Mouse (Mus musculus) spleen, adult 2 months (tissue): ENCODE data around the gene Prl8a6. TPM values are rescaled to one million over a fixed set of nuclear protein-coding genes. Genes with fewer than 3 reads are reported as not detected.

ENCODE experiments used
- DNase-seq, 2 experiments: peaks; one replicate each; pipeline versions ENCODE4 v3.0.0 to v3.0.0-alpha.2; 2012 to 2021; ENCODE audit warnings: low spot score in 2 of 2, low read depth in 1 of 2
- H3K27ac ChIP-seq: fragments of 200-500 bp; 2 replicates; pipeline ENCODE4 v1.5.1; 2012; ENCODE audit warnings: low read length, inconsistent platforms; ENCODE audit not compliant: insufficient read depth
- H3K27me3 ChIP-seq: fragments of 200-500 bp; 2 replicates; pipeline ENCODE4 v1.6.1; 2012; ENCODE audit warnings: mild to moderate bottlenecking, moderate library complexity, low read length, inconsistent platforms; ENCODE audit not compliant: control insufficient read depth, insufficient read depth
- H3K36me3 ChIP-seq: fragments of 200-500 bp; 2 replicates; pipeline ENCODE4 v1.6.1; 2012; ENCODE audit warnings: mild to moderate bottlenecking, low read length, inconsistent platforms; ENCODE audit not compliant: control insufficient read depth, insufficient read depth
- H3K4me1 ChIP-seq: fragments of 200-500 bp; 2 replicates; pipeline ENCODE4 v1.6.1; 2011; ENCODE audit warnings: inconsistent platforms; ENCODE audit not compliant: control insufficient read depth, insufficient read depth, insufficient read length
- H3K4me3 ChIP-seq: fragments of 200-500 bp; 2 replicates; pipeline ENCODE4 v1.5.1; 2011; ENCODE audit warnings: mild to moderate bottlenecking, inconsistent platforms; ENCODE audit not compliant: insufficient read depth, insufficient read length; ENCODE audit errors: extremely low read depth
- CTCF ChIP-seq: fragments of 200-500 bp; IDR thresholded peaks from 2 replicates; pipeline ENCODE4 v1.5.1; 2011; ENCODE audit warnings: mild to moderate bottlenecking, inconsistent platforms; ENCODE audit not compliant: insufficient read depth, insufficient read length, insufficient replicate concordance; ENCODE audit errors: extremely low read depth
- POLR2A ChIP-seq: fragments of 200-500 bp; IDR thresholded peaks from 2 replicates; pipeline ENCODE4 v1.6.1; 2011; ENCODE audit warnings: low read depth, low read length, inconsistent platforms
- WGBS: fragments of 180-500 bp; shearing (Covaris S2); methylation state at CpG from one replicate; pipeline ENCODE4 v1.1.7; 2018; 5-methylcytosine and 5-hydroxymethylcytosine counted together
- polyA plus RNA-seq: library from polyadenylated mRNA; depleted of rRNA; stranded (reverse); fragments of >200 nt; gene quantifications from 2 replicates; pipeline ENCODE4 v1.2.3, GENCODE M21; 2012; rRNA removed

The Prl8a6 gene
- not detected in 2 replicates for polyA plus RNA-seq

GRCm38 (mm10) chr13:27438588-27438987, at the start of gene Prl8a6:
TSS of gene Prl8a6 (minus strand) at chr13:27438688.
- H3K27me3 ChIP-seq: no peaks in the 10 kb centered on the region
- no peaks in the 10 kb centered on the region for H3K4me1 ChIP-seq
- no peaks in the 10 kb centered on the region for H3K36me3 ChIP-seq
- WGBS: 81% methylated on average over 3 of the region's 3 CpGs
- no peak within 1 kb of the TSS for H3K4me3 ChIP-seq
- DNase-seq: no peak
- H3K27ac ChIP-seq: no peak within 1 kb of the TSS
- TF ChIP-seq CTCF: no peak
- no peak for TF ChIP-seq POLR2A

- no peak for DNase-seq
- H3K4me1 ChIP-seq: no peaks in the 10 kb centered on the region
- no peaks in the 10 kb centered on the region for H3K27me3 ChIP-seq
- H3K36me3 ChIP-seq: no peaks in the 10 kb centered on the region
- 88% methylated on average over 1 of the region's 1 CpGs for WGBS
- H3K27ac ChIP-seq: no peak overlapping the region
- no peak overlapping the region for H3K4me3 ChIP-seq
- no peak for TF ChIP-seq POLR2A
- TF ChIP-seq CTCF: no peak
Observed at GRCm38 (mm10) chr13:27433159-27433558, 5.3 kb downstream of the Prl8a6 start.

GRCm38 (mm10) chr13:27413640-27414039, 24.8 kb downstream of the Prl8a6 start:
- TF ChIP-seq POLR2A (no peak), CTCF (no peak)
- H3K27ac ChIP-seq: no peak overlapping the region
- no peak overlapping the region for H3K4me3 ChIP-seq
- no peaks in the 10 kb centered on the region for H3K36me3 ChIP-seq
- no peaks in the 10 kb centered on the region for H3K27me3 ChIP-seq
- no peaks in the 10 kb centered on the region for H3K4me1 ChIP-seq
- DNase-seq: no peak

- H3K27me3 ChIP-seq: no peaks in the 10 kb centered on the region
- no peak overlapping the region for H3K27ac ChIP-seq
- H3K4me3 ChIP-seq: no peak overlapping the region
- H3K4me1 ChIP-seq: no peaks in the 10 kb centered on the region
- TF ChIP-seq POLR2A (no peak), CTCF (no peak)
- 94% methylated on average over 7 of the region's 7 CpGs for WGBS
- DNase-seq: no peak
- no peaks in the 10 kb centered on the region for H3K36me3 ChIP-seq
Observed at GRCm38 (mm10) chr13:27399061-27399724, 39.3 kb downstream of the Prl8a6 start.

- no peak for DNase-seq
- Histone ChIP-seq H3K27me3 (no peaks in the 10 kb centered on the region), H3K27ac (no peak within 1 kb of the TSS), H3K4me1 (no peaks in the 10 kb centered on the region), H3K4me3 (no peak within 1 kb of the TSS), H3K36me3 (no peaks in the 10 kb centered on the region)
- TF ChIP-seq CTCF (no peak), POLR2A (no peak)
- WGBS: 89% methylated on average over 6 of the region's 6 CpGs
Observed at GRCm38 (mm10) chr13:27390746-27391145, 47.7 kb downstream of the Prl8a6 start, which contains the start of gene Prl2b1. TSS of gene Prl2b1 (minus strand) at chr13:27390846.

Other genes with a start within 250 kb of the Prl8a6 start
- not detected in 2 replicates for gene Prl3c1, start 242.0 kb downstream of the Prl8a6 start, polyA plus RNA-seq
- gene Prl3b1, start 196.8 kb downstream of the Prl8a6 start, polyA plus RNA-seq: not detected in 2 replicates
- gene Prl3a1, start 179.3 kb downstream of the Prl8a6 start, polyA plus RNA-seq: not detected in 2 replicates
- not detected in 2 replicates for gene Prl6a1, start 126.1 kb downstream of the Prl8a6 start, polyA plus RNA-seq
- gene Prl8a2, start 93.0 kb downstream of the Prl8a6 start, polyA plus RNA-seq: not detected in 2 replicates
- not detected in 2 replicates for gene Prl2b1, start 47.8 kb downstream of the Prl8a6 start, polyA plus RNA-seq
- not detected in 2 replicates for gene Prl8a8, start 74.5 kb upstream of the Prl8a6 start, polyA plus RNA-seq
- gene Prl8a9, start 125.9 kb upstream of the Prl8a6 start, polyA plus RNA-seq: not detected in 2 replicates
- gene Prl8a1, start 143.5 kb upstream of the Prl8a6 start, polyA plus RNA-seq: not detected in 2 replicates
- not detected in 2 replicates for gene Prl7b1, start 171.9 kb upstream of the Prl8a6 start, polyA plus RNA-seq
- not detected in 2 replicates for gene Prl7a1, start 203.8 kb upstream of the Prl8a6 start, polyA plus RNA-seq
- gene Prl7a2, start 229.3 kb upstream of the Prl8a6 start, polyA plus RNA-seq: not detected in 2 replicates